Mouse (Mus musculus): ENCODE results near the gene Rgs1.

Gene Rgs1

DNA sequence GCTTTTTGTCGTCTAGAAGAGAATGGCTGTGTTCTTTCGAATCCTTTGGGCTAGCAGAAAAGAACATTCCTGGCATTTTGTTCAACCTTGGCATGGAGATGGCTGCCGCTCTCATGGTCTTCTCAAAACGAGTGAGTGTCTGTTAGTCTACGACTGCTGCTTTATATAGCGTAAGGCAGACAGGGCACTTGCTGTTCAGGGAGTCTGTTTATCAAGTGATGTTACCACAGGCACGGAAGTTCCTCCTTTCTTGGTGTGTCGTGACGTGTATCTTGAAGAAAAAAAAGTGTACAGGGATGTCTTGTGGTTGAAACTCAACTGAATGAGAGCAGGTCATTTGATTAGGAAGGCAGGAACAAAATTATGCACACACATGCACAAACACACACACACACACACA lies at the start of gene Rgs1:
TSS of gene Rgs1 (minus strand) at position 320 of the 400 bp plus-strand sequence.
- DNase-seq (ENCODE audit: extremely low read depth, low read depth, low spot score): no peak

DNA sequence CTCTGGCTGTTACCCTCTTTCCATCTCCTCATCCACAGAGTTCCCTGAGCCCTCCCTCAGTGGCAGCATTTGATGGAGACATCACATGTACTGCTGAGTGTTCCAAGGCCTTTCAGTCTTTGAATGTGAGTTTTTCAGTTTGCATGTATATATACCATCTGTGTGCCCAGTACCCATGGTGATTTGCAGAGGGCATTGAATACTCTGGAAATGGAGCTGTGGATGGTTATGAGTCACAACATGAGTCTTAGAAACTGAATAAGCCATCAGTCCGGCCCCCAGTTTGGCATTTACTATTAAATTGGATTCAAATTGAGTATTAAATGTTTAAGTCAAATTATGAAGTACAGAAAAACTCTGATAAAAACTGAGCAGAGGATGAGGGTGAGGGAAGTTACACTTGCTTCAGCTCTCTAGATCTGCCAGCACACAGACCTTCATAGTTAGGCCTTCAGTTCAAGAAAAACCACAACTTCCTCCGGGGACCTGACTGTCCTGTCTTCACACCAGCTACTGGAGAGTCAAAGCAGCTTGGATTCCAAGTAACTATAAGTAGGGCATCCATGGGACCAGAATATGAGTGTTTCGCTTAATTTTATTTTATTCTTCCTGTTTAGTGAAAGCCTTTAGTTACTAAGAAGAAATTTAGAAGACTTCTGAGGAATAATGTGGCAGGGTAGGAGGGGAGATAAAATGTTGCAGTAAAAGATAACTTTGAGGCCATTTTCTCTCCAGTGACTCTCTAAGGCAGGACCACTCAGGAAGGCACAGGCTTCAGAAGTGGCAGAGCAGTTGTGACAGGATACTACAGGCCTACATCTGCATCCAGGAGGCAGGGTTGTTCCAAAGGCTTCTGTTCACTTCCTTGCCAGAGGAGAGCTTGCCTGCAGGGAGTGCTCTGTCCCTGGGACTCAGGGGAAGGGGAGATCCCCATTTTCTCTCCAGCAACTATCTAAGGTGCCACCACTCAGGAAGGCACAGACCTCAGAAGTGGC lies 34.3 kb upstream of the Rgs1 start:
- no peak for DNase-seq (ENCODE audit: extremely low read depth, low read depth, low spot score)

DNA sequence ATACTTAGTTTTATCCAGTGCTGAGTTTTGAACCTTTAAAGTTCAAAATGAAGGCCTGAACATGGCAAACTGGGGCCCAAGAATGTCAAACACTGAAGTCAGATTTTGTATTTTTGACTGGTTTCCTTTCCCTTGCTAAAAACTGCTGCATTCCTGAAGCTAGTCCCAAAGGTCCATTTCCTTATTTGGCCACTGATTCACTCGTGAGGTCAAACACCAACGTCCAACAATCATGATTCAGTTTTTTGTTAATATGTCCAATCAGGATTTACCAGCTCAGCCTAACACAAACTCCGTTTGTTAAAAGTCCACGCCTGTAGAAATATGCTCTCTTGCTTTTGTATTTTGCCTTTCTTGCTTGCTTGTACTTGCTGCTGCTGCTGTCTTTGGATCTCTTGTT lies 31.0 kb upstream of the Rgs1 start:
- no peak for DNase-seq (ENCODE audit: extremely low read depth, low read depth, low spot score)

DNA sequence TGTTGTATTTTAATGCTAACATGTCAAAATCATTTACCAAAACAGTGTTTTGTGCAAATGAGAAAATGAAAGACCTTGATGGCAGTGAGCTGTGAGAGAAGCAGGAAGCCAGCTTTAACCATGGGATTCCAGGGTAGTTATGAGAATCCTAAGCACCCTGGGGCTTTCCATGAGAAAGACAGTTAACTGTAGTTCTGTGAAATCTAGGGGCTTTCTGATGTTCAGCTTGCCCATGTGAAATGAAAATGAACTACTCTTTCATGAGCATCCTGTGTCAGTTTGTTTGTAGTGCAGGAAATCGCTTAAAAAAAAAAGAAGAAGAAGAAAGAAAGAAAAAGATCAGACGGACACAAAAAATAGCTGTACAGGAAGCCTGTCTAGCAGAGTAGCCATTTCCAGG lies 23.9 kb upstream of the Rgs1 start:
- DNase-seq (ENCODE audit: extremely low read depth, low read depth, low spot score): no peak

DNA sequence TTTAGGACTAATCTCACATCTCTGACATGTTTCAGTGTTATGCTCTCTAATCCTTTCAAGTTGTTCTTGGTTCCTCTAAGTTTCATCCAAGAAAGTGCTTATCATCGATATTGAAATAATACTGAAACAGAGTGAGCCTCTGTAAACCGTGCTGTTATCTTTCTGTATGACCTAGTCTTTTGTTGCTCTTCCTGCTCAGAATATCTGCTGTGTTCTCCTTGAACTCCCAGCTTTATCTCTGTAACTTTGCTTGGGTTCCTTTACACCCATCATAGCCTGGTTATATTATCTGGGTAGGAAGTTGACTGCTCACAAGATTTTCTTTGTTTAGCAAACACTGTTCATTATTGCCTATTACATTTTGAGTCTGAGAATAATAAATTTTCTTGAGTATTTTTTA lies 20.1 kb upstream of the Rgs1 start:
- no peak for DNase-seq (ENCODE audit: extremely low read depth, low read depth, low spot score)

DNA sequence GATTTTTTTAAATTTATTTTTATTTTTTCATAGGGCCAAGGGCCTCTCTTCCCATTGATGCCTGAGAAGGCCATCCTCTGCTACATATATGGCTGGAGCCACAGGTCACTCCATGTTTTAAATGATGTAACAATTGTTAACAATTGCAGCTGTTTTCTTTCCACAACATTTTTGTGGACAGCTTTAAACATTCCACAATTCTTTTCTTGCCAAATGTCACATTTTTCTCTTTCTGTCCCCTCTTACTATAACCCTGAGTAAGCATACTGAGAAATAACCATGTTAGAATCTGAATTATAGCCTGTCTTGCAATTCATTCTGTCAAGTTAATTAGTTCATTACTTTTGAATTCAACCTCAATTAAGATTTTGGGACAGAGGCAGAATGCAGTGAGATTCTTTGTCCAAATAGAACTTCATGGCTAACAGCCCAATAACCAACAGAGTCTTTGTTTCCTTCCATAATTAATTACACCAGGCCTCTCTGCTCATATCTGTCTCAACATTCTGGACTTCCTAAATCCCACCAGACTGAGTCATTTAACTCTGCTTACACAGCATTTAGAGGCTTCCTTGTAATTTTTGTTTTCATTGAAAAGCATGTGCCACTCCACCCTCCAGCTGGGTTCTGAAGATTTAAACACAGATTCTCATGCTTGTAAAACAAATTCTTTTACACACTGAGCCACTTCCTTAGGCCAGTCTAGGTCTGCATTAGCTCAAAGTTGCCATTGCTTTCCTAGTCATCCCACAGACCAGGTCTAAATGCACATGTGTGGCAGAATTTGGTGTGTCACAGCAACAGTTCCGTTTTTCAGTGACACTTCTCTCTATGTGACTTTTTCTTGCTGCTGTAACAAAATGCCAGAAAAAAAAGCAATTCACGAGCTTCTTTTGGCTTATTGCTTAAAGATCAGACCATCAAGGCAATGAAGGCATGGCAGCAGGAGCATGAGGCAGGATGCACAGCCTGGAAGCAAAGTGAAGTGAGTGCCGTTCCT lies 18.7 kb upstream of the Rgs1 start:
- no peak for DNase-seq (ENCODE audit: extremely low read depth, low read depth, low spot score)

DNA sequence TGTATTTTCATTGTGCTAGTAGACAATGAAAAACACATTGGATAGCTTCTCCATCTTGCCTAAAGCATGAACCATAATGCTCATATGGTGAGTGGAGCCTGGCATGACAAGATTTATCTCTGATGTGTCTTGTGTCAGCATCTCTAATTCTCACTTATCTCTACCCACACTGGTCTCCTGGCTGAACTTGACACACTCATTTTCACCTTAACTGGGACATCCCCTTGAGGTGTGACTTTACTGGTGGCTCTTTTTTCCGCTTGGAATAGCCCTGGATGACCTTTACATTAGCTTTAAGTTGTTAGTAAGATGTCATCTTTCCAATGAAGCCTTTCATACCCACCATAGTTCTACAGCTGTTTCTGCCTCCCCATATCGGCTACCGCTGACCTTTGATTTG lies 15.0 kb upstream of the Rgs1 start:
- no peak for DNase-seq (ENCODE audit: extremely low read depth, low read depth, low spot score)

DNA sequence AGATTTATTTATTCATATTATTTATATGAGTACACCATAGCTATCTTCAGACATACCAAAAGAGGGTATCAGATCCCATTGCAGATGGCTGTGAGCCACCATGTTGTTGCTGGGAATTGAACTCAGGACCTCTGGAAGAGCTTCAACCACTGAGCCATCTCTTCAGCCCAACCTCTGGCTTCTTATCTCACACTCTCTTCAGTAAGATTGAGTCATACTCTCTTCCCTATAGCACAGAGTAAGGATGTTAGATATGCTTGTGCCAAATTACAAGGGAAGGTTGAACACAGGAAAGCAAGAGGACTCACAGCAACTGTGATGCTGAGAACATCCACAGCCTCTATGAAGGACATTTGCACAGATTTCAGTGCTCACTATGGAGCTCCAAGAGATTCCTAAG lies 13.0 kb upstream of the Rgs1 start:
- DNase-seq (ENCODE audit: extremely low read depth, low read depth, low spot score): no peak

DNA sequence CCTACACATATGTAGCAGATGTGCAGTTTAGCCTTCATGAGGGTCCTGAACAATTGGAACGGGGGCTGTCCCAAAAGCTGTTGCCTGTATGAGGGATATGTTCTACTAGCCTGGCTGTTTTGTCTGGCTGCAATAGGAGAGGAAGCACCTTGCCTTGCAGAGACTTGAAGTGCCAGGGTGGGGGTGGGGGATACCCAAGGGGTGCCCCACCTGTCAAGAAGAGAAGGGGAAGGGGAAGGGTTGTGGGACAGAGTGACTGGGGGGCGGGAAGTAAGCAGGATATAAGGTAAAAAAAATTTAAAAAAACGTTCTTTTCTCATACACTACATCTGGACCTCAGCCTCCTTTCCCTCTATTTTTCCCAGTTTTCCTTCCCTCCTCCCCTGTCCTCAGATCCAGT lies 9.7 kb upstream of the Rgs1 start:
- DNase-seq (ENCODE audit: extremely low read depth, low read depth, low spot score): no peak

DNA sequence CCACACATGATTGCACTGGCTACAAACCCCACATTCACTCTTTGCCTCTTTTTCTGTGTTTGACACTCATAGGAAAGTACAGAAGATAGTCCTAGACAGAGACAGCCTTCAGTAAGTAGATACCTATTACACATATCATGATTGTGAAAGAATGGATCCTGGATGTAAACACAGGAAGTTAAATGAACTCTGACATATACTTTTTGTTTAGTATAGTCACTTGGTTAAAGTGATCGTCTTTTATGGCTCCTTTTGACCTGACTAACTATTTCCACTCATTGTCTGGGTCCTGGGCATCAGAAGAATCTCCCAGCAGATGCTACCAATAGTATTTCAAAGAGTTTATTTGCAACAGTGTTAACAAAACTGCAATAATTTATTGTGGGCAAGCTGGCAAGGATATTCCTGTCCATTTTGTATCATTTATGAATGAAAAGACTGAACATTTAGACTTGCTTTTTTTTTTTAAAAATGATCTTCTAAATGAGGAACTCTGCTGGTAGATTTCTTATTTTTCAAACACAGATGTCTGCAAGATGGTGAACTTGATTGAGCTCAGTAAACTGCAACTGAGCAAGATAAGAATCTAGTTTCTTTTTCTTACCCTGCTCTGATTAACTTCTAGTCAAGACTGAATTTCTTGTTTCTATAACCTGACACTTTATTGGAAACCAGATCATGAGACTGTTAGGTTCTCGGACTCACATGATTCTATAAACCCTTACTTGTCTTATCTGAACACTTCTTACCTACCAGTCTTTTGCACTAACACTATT lies 7.7 kb upstream of the Rgs1 start:
- no peak for DNase-seq (ENCODE audit: extremely low read depth, low read depth, low spot score)

DNA sequence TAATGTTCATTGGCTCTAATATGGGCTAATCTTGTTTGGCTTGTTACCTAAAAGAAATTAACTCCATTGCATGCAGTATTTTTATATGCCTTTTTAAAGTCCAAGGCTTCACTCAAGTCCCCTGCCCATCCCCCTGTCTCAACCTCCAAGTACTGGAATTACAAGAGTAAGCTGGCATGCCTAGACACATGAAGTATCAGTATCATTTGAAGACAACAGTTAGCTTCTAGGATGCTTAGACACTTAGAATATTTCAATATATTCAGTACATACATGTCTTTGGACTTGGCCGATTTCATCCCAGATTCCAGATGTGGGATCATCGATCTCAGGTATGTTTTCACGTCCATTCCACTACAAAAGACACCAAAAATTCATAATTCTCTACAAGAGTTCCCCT lies 836 bp downstream of the Rgs1 start:
- no peak for DNase-seq (ENCODE audit: extremely low read depth, low read depth, low spot score)

DNA sequence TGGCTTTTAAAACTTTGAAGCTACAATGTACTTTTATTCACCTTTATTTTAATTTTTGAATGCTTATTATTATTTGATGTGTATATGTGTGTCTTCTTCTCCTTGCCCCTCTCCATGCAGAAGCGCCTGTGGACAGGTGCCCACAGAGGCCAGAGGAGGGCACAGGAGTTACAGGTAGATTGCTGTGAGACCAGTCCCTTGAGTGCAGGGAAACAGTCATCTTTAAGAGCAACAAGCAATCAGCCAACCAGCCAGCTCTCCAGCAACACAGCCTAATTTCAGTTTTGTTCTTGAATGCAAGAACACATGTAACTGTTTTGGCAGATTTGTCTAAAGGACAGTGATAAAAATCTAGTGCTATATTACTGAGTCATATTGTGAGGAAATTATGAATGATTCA lies 1.7 kb downstream of the Rgs1 start:
- no peak for DNase-seq (ENCODE audit: extremely low read depth, low read depth, low spot score)

DNA sequence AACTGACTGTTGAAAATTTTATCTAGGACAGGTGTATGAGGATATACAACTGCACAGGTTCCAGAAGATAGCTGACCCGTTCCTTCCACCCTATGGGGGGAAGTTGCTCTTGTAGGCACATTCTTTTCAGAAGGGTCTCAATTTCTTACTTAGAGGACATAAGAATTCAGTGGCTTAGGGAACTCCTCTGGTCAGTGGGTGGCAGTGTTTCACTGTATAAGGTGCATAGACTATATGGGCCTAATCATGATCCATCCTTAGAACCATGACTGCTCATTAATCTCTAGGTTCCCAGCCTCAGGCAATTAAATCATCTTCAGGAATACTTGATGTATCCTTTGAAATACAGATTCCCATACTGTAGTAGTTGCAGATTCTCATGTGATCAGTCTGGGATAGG lies 5.5 kb downstream of the Rgs1 start:
- DNase-seq (ENCODE audit: extremely low read depth, low read depth, low spot score): no peak

DNA sequence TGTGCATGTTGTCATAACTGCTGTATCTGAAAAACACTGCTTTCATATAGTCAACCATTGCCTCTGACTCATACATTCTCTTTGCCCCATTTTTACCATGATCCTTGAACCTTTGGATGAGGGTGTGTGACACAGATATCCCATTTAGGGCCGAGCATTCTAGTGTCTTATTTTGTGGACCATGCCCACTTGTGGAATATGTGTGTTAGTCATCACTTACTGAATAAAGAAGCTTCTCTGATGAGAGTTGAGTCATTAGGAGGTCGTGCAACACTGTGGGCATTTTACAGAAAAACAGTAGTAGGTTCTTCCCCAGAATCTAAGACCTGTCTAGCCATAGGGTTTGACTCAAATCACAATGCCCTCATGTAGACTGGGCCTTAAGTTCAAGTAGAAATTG lies 9.8 kb downstream of the Rgs1 start:
- no peak for DNase-seq (ENCODE audit: extremely low read depth, low read depth, low spot score)

DNA sequence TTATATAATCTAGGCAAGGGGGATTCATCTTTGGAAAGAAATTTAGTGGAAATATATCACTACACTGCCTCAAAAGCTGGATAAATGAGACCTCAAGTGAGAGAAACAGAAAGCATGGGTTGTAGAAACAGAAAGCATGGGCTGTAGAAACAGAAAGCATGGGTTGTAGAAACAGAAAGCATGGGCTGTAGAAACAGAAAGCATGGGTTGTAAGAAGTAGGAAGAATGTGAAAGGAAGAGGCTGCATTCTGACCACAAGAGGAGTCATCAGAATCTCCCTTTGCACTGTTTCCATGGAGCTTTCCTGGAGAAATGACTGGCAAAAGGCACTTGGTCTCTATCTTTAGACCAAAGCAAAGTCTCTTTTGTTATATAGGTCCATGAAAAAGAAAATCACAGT lies 33.8 kb downstream of the Rgs1 start:
- DNase-seq (ENCODE audit: extremely low read depth, low read depth, low spot score): no peak

DNA sequence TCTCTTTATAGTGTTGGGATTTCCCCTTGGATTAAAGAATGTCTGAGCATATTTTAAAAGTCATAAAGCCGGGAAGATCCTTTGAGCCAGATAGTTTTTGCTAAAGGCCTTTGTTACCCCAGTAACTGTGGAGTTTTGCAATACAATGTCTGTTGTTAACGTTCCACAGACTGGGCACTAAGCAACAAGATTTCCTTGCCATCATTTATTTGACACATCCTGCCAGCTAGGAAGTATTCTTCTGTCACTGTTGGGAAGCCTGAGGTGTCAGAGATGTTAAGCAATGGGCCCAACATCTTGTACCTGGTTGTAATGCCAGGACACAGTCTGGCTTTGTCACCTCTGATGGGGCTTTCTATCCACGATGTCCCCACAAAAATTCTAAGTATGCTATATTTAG lies 38.1 kb downstream of the Rgs1 start:
- DNase-seq (ENCODE audit: extremely low read depth, low read depth, low spot score): peak; percentile 19

DNA sequence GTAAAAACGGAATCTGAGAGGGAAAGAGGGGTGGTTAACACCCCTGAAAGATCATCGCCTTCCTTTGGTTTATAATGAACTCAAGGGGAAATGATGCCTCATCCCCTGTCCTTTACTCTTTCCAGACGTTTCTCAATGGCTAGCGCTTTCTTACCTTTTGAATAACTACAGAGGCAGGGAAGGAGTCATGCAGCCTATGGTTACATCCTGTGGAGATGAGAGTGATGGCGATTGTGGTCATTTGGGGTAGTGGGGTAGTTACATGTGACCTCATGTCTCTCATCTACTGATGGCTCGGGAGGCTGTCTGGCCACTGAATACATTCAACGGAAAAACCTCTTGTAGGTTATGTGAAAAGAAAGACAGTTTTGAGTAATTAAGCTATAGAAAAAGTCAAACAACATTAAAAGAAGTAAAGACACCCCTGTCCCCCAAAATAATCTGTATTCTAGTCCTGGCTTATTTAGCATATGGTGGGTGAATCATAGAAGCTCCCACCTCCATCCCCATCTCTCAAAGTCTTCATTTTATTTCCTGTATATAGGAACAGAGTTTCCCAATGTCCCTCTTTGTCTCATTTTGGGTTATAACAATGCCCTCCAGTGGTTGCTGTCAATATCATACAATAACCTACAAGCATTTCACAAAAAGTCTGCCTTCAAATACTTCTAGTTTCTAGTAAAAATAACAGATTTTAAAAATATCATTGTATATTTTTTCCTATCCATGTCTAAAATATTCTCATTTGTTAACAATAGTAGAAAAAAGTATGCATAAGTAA lies 42.6 kb downstream of the Rgs1 start:
- no peak for DNase-seq (ENCODE audit: extremely low read depth, low read depth, low spot score)

DNA sequence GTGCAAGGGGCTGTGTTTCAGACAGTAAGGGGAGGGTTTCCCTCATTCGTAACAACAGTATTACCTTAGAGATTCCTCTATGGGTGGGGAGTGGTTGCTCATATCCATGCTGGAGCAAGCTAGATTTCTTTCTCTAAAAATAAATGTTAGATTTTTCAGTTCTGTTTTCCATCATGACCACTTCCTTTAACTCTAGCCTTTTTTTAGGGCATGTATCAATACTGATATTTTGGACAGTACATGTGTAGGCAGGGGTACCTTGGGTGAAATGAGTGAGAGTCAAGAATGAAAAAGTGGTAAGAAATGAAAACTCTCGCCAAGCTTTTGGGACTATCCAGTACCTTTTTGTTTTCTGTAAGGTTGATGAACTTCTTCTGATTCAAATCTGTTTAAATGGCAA lies 44.3 kb downstream of the Rgs1 start:
- DNase-seq (ENCODE audit: extremely low read depth, low read depth, low spot score): no peak

DNA sequence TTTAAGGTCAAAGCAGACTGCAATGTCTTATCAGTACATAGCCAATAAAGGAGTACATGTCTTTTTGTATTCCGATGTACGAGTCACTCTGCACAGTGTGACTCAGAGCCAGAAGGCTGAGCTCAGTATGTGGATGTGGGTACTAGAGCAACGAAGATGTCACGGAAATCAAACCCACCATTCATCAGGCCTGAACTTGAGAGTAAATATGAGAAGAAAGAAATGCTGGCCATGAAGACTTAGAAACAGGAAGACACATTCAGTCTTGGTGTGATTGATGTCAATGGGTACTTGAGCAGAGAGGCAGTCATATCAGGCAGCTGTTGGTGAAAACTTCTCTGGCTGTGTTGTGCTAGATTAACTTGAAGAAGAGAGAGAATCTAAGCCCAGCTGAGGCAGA lies 46.1 kb downstream of the Rgs1 start:
- no peak for DNase-seq (ENCODE audit: extremely low read depth, low read depth, low spot score)

DNA sequence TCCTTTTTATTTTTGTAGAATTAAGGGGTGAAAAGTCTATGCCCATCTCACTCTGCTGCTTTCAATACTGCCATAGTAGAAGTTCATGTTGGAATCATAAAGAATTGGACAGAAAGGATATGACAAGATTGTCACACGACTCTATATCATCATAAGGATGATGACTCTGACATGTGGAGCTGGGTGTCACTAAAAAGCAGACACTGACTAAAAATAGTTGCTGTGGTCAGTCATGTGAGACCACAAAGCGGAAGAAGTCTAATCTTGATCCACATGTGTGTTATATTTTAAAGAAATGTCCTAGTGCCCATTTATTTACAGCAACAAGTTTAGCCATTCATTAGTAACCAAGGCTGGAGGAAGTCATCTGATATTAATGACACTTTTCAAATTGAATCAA lies 48.5 kb downstream of the Rgs1 start:
- DNase-seq (ENCODE audit: extremely low read depth, low read depth, low spot score): no peak

All from fat pad, adult 2 months (tissue).